ENCODE assay signal across 9 mouse cellular contexts in the genomic region with DNA sequence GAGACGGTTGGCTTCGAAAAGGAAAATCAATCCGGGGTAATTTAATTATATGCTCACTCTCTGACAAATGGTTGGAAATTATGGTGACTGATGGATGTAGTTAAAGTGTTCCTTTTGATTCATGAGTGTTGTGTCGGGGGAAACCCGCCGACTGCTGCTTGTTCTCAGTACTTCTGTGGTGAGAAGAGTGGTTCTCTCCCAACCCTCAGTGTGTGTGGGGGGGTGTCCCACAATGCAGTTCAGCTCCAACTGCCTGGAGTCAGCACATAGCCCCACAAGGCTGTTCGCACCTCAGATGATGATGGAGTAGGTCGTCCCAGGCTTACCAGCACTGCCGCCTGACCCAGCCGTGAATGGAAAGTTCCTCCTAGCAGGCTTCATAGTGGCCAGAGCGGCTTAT. TPM values are rescaled to one million over a fixed set of nuclear protein-coding genes. Genes with fewer than 3 reads are reported as not detected.
"Had no signal": no experiment of that assay in that cellular context is flagged by ENCODE, and none has a peak within 500 bp of the region (broad histone marks: within the 10 kb centered on the region; RNA-seq: fewer than 3 reads in every experiment).

No protein-coding gene starts in this region.

- DNase-seq: kidney, adult 2 months; kidney, postnatal 14 days; liver; lung, adult 18-20 months; right cerebral cortex, postnatal 4 days; spleen, adult 18-20 months; thymus, adult 18-20 months; thymus, postnatal 14 days had no signal

RNA-seq across cellular contexts. Expression of a gene that starts 54.8 kb away (rescaled TPM):
- total RNA-seq: megakaryocyte-erythroid progenitor cell, adult 5-6 weeks had no signal
